Mouse (Mus musculus): Measurements from ENCODE around the gene Lrg1. TPM values are rescaled to one million over a fixed set of nuclear protein-coding genes. Genes with fewer than 3 reads are reported as not detected.

Lrg1 gene
- total and polyA plus RNA-seq, 3 experiments, result not detected

DNA sequence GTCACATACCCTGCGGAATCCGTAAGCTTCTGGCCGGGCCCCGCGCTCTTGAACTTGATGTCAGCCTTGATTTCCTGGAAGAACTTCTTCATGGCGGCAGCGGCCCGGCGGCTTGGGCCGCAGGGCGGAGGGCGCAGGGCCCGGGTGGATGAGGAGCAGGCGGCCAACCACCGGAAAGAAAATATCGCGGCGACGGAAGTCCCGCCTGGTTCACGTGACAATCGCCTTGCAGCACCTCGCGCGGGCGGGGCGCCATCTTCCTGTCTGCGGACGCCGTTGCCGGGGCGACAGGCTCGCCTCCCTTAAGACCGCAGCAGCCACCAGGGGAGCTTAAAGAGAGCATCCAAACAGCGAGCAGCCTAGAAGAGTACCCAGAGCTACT is 47.0 kb downstream of the Lrg1 start, which contains the start of gene Ubxn6:
Gene Ubxn6, minus strand, starts transcription at position 202 of the 382 bp plus-strand sequence.
- DNase-seq (ENCODE audit: low read depth, low spot score), result peak; percentile 98
- H3K27me3 ChIP-seq (ENCODE audit: control insufficient read depth in 1 of 2, insufficient read depth in 2 of 2, low read length in 2 of 2), result no peaks in the 10 kb centered on the region
- peak within 1 kb of the TSS; percentile 95 for H3K9ac ChIP-seq (ENCODE audit: control insufficient read depth, low read depth, low read length, poor library complexity, severe bottlenecking)
- peaks cover 4% of the 10 kb centered on the region for H3K79me2 ChIP-seq (ENCODE audit: control insufficient read depth, insufficient read depth, low read length, poor library complexity)
- H3K4me3 ChIP-seq (ENCODE audit: control insufficient read depth in 1 of 2, insufficient read depth in 1 of 2, low read depth in 2 of 2, low read length in 2 of 2), result peak within 1 kb of the TSS; percentile 88 to 92
- H3K36me3 ChIP-seq (ENCODE audit: control insufficient read depth in 1 of 2, insufficient read depth in 2 of 2, low read length in 2 of 2), result peaks cover 0 to 6% of the 10 kb centered on the region in 2 experiments; a peak in 2 of 4 replicates
- no peaks in the 10 kb centered on the region for H3K9me3 ChIP-seq (replicated peaks; ENCODE audit: insufficient read depth, low read length)
- peaks cover 0 to 15% of the 10 kb centered on the region in 2 experiments; a peak in 2 of 4 replicates for H3K4me1 ChIP-seq (ENCODE audit: control insufficient read depth in 1 of 2, insufficient read depth in 2 of 2, low read length in 2 of 2)
- peak within 1 kb of the TSS; percentile 95 for H3K27ac ChIP-seq (ENCODE audit: control insufficient read depth, low read depth, low read length)
- TF ChIP-seq BHLHE40 (IDR thresholded peaks at IDR 0.05; ENCODE audit: borderline replicate concordance, low read depth, low read length) (peak; percentile 99), USF2 (IDR thresholded peaks at IDR 0.05; ENCODE audit: borderline replicate concordance in 1 of 2, insufficient read depth in 1 of 2, low read depth in 1 of 2, low read length in 2 of 2) (peak in 1 of 2 experiments; percentile 71; a peak in 2 of 4 replicates), RAD21 (IDR thresholded peaks at IDR 0.05; ENCODE audit: low read depth, low read length) (no peak), TBP (IDR thresholded peaks at IDR 0.05; ENCODE audit: low read depth, low read length) (0 out of 2 replicates have a peak, but pooled peaks have one; percentile 39), GATA1 (IDR thresholded peaks at IDR 0.05; ENCODE audit: low read depth, low read length) (no peak), E2F4 (IDR thresholded peaks at IDR 0.05; ENCODE audit: borderline replicate concordance, low read depth, low read length) (no peak), TAL1 (IDR thresholded peaks at IDR 0.05; ENCODE audit: low read length) (no peak), GABPA (IDR thresholded peaks at IDR 0.05; ENCODE audit: low read depth, low read length) (no peak), POLR2AphosphoS2 (IDR thresholded peaks at IDR 0.05; ENCODE audit: low read length) (no peak; the same call in 1 of the 2 replicates), RCOR1 (IDR thresholded peaks at IDR 0.05; ENCODE audit: low read depth, low read length) (no peak), JUND (IDR thresholded peaks at IDR 0.05; ENCODE audit: low read depth, low read length) (no peak), NELFE (IDR thresholded peaks at IDR 0.05; ENCODE audit: low read depth, low read length) (peak; percentile 46; the same call in 1 of the 2 replicates), ELF1 (IDR thresholded peaks at IDR 0.05; ENCODE audit: low read depth, low read length) (peak; percentile 85), MYB (IDR thresholded peaks at IDR 0.05; ENCODE audit: low read depth, low read length) (no peak), CHD2 (IDR thresholded peaks at IDR 0.05; ENCODE audit: low read length) (no peak; the same call in 1 of the 2 replicates), TCF12 (IDR thresholded peaks at IDR 0.05; ENCODE audit: low read depth, low read length) (no peak; the same call in 1 of the 2 replicates), ZKSCAN1 (IDR thresholded peaks at IDR 0.05; ENCODE audit: low read depth, low read length) (no peak), MXI1 (IDR thresholded peaks at IDR 0.05; ENCODE audit: low read depth, low read length) (peak; percentile 96), HCFC1 (IDR thresholded peaks at IDR 0.05; ENCODE audit: low read depth, low read length) (peak; percentile 89), MAX (IDR thresholded peaks at IDR 0.05; ENCODE audit: low read length) (peak; percentile 88), MAFK (IDR thresholded peaks at IDR 0.05; ENCODE audit: borderline replicate concordance, low read depth, low read length) (no peak), ETS1 (IDR thresholded peaks at IDR 0.05; ENCODE audit: low read depth, low read length) (peak; percentile 51; the same call in 1 of the 2 replicates), CHD1 (IDR thresholded peaks at IDR 0.05; ENCODE audit: low read depth, low read length) (no peak), CTCF (IDR thresholded peaks at IDR 0.05 in 2 of 3, conservative IDR thresholded peaks at IDR 0.05 in 1 of 3; ENCODE audit: control insufficient read depth in 1 of 3, insufficient read depth in 1 of 3, low read depth in 2 of 3, low read length in 3 of 3, poor library complexity in 1 of 3, severe bottlenecking in 1 of 3) (no peak; a peak in 1 of 6 replicates), NRF1 (IDR thresholded peaks at IDR 0.05; ENCODE audit: insufficient read depth, low read depth, low read length, poor library complexity, severe bottlenecking) (0 out of 2 replicates have a peak, but pooled peaks have one; percentile 7), UBTF (IDR thresholded peaks at IDR 0.05; ENCODE audit: borderline replicate concordance, insufficient read depth, low read depth, low read length) (no peak), KAT2A (conservative IDR thresholded peaks at IDR 0.05; ENCODE audit: low read depth, low read length) (no peak; the same call in 1 of the 2 replicates), SIN3A (IDR thresholded peaks at IDR 0.05; ENCODE audit: low read length) (peak; percentile 99), ZC3H11A (IDR thresholded peaks at IDR 0.05; ENCODE audit: low read depth, low read length) (no peak), ZMIZ1 (IDR thresholded peaks at IDR 0.05; ENCODE audit: low read depth, low read length) (no peak), MEF2A (IDR thresholded peaks at IDR 0.05; ENCODE audit: extremely low read depth, insufficient replicate concordance, low read depth, low read length, poor library complexity, severe bottlenecking) (no peak), EP300 (IDR thresholded peaks at IDR 0.05; ENCODE audit: low read depth in 1 of 2, low read length in 2 of 2) (no peak), POLR2AphosphoS5 (IDR thresholded peaks at IDR 0.05; ENCODE audit: borderline replicate concordance, low read depth, low read length) (no peak), MAZ (IDR thresholded peaks at IDR 0.05; ENCODE audit: low read depth, low read length) (peak; percentile 96), MYC (IDR thresholded peaks at IDR 0.05; ENCODE audit: low read depth, low read length) (no peak), ZNF384 (IDR thresholded peaks at IDR 0.05; ENCODE audit: low read depth, low read length) (no peak), SMC3 (IDR thresholded peaks at IDR 0.05; ENCODE audit: low read depth, low read length) (no peak)
